Mouse (Mus musculus) heart, postnatal 4 days (tissue): ENCODE data around the gene Nckap5. TPM values are rescaled to one million over a fixed set of nuclear protein-coding genes. Genes with fewer than 3 reads are reported as not detected.
A peak's percentile ranks its signal among the peaks of the same experiment; 100 is the strongest.

Source experiments
- DNase-seq: peaks from one replicate; pipeline ENCODE4 v3.0.0; 2021
- total RNA-seq, 2 experiments: library from RNA; stranded (reverse); gene quantifications; 2 replicates each; pipeline ENCODE4 v1.2.3; 2021

Gene Nckap5
- total RNA-seq, 2 experiments from 2014 or later, result 19.1 to 20.4 TPM

GRCm38 (mm10) chr1:126360111-126360510 lies 470.5 kb downstream of the Nckap5 start:
- no peak for DNase-seq

- peak; percentile 50 for DNase-seq
These were observed 488.8 kb downstream of the Nckap5 start for GRCm38 (mm10) chr1:126341806-126342205.

DNA sequence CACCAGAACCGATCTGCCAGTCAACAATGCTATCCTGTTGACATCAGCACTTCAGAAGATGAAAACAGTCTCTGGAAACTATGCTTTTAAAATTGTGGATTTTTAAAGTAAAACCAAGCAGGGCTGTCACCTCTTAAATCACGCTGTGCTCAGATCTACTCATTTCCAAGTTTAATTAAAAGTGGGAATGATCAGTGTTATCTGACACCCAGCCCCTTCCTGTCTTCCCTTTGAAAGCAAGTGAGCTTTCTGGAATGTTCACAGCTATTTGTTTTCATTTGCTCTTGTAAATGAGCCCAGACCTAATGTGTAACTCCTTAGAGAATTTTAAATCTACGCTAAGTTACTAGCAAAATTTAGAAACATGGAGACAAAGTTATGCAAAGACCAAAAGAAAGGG lies 491.3 kb downstream of the Nckap5 start:
- no peak for DNase-seq

DNA sequence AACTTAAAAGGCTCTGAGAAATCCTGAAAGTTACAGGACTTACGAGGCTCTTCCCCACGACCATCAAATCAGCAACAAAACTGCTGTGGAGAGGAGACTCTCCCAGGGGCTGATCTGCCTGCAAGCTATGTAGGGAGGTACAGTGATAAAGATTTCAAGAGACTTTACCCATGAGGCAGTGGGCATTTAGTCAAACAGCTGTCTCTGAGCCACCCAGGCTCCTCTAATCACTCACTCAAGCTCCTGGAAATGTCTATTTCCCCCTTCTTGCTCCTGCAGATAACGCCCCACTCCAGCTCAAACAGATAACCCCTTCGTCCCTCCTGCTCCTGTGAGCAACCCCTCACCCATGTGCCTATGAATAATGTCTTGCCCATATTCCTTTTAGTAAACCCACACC lies 496.4 kb downstream of the Nckap5 start:
- no peak for DNase-seq

GRCm38 (mm10) chr1:126332026-126332425 lies 498.6 kb downstream of the Nckap5 start:
- no peak for DNase-seq

GRCm38 (mm10) chr1:126320696-126321095 lies 509.9 kb downstream of the Nckap5 start:
- no peak for DNase-seq

DNA sequence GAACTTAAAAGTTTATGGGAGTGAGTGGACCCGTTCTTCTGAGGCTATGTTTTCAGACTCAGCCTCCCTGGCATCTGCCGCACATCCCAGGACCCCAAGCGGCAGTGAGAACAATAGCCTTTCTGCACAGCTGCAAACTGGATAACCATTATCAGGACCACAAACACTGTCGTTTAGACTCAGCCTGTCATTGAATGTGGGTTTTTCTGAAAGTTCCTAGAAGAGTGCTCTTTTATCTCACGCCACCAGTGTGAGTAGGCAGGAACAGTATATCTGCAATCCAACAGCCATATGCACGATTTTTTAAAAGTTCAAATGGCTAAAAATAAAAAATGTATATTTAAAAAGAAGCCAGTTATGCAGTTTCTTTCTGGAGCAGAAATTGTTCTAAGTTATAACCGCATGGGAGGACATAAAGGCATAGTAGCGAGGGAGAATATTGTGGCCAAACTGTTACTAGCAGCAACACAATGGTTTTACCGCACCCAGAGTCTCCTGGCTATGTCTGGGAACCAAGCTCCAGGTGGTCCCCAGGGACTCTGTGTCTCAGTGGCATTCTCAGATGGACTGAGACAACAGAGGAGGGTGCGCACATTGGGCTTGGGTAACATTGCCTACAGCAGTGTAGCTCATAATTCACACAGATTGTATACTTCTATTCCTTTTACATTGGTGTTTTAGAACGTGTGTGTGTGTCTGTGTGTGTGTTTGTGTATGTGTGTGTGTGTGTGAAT lies 512.6 kb downstream of the Nckap5 start:
- no peak for DNase-seq

GRCm38 (mm10) chr1:126317345-126317744 lies 513.3 kb downstream of the Nckap5 start:
- no peak for DNase-seq

GRCm38 (mm10) chr1:126316866-126317265 lies 513.7 kb downstream of the Nckap5 start:
- peak; percentile 45 for DNase-seq

DNA sequence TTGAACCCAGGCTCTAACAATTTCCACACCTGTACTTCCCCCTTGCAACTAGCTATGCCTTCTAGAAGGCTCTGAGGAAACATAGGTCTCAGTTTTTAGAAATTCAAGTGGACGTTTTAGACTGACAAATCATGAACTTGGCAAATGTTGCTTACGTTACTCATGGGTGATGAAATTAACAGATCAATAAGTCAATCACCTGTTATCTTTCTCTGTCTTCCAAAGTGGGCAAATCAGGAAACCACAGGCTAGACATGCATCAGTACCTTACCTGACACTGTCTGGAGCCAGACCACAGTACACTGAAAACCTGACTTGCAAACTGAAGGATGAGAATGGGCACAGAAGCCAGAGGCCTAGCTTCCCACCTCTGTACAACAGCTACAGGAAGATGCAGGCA lies 529.5 kb downstream of the Nckap5 start:
- DNase-seq, result no peak

DNA sequence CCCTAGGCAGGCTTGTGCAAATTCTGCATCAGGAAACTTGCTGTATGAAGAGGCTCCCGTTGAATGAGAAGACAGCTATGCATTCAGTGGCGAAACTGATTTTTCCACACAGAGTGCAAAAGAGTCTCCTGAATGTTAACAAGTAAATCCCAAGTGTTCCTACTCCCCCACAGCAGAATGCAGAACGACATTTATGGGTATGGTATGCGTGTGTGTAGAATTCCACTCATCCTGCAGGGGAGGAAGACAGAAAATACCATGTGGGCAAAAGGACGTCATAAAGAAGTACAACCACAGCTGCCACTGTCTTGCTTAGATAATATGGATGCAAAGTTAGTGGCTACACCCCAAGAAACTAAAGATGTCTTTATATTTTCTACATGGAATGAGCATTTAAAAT lies 565.7 kb downstream of the Nckap5 start:
- DNase-seq, result no peak

- no peak for DNase-seq
These were observed 576.2 kb downstream of the Nckap5 start for GRCm38 (mm10) chr1:126254364-126254763.

DNA sequence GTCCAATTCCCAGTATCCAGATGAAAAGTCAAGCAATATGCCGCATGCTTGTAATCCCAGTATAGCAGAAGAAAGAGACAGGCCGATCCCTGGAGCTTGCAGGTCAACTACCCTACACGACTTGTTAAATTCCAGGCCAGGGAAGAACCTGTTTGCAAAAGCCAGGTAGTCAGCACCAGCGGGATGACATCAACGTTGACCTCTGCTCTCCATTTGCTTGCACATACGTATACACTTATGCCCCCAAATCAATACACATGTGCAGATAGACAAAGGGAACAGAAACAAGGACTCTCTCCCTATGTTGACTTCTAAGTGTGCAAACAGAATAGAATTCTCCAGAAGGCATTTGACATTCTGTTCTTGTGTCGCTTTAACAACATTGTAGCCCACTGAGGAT lies 576.7 kb downstream of the Nckap5 start:
- DNase-seq, result no peak

- peak; percentile 7 for DNase-seq
These were observed 597.4 kb downstream of the Nckap5 start for GRCm38 (mm10) chr1:126233196-126233595.

DNA sequence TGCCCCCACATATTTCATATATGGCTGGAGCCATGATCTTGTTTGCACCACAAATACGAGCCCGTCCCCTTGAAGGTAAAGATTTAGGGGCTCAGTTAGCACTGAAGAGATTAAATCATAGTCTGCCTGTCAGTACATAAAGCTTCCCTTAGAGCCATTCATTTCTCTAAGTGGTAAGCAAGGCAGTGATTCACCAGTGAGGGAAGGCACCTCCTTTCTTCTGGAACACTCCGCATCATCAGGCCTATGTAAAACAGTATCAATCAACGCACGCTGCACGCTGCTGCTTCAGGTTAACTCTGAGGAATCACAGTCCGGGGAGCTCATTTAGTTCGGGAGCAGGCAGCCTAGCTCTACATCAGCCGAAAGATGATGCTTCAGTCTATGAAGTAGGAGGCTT lies 599.4 kb downstream of the Nckap5 start:
- no peak for DNase-seq

- DNase-seq, result no peak
These were observed 620.4 kb downstream of the Nckap5 start for GRCm38 (mm10) chr1:126210212-126210611.

- no peak for DNase-seq
These were observed 620.9 kb downstream of the Nckap5 start for GRCm38 (mm10) chr1:126209743-126210142.

DNA sequence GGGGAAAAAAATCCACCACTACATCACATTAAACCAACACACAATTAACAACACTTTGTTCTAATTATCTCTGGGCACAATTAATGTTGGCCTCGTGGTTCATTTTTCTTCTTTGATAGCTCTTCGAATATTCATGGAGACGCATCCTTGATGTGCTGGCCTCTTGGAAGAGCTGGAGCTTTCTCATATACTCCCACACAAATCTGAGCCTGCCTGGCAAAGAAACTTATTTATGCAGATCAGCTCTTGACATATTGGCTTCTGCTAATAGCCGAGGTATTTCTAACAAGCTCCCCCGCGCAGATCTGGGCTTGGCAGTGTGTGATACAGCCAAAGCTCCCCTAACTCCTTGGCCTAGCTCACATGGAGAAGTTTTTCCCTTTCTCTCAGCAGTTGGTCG lies 621.5 kb downstream of the Nckap5 start:
- no peak for DNase-seq

- no peak for DNase-seq
These were observed 633.7 kb downstream of the Nckap5 start for GRCm38 (mm10) chr1:126196937-126197336.

- no peak for DNase-seq
These were observed 640.2 kb downstream of the Nckap5 start for GRCm38 (mm10) chr1:126190353-126190752.

- DNase-seq, result no peak
These were observed 646.8 kb downstream of the Nckap5 start for GRCm38 (mm10) chr1:126183751-126184150.

- DNase-seq, result no peak
These were observed 662.0 kb downstream of the Nckap5 start for GRCm38 (mm10) chr1:126168579-126168978.

DNA sequence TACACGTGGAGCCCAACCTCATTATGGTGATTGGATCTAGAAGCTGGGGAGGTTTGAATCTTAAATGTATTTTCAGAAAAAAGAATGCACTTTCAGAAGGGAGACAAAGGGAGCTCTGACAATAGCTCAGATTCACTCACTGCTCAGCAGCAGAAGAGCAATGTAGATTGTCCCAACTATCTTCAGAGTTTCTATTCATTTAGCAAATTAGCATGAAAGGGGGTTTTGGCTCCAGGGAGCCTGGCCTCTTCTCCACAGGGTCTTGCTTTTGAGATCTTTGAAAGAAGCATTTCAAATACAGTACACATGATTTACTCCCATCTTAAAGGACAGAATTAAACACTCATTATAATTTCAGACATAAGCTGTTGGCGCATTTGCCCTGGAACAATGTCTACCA lies 662.5 kb downstream of the Nckap5 start:
- no peak for DNase-seq

DNA sequence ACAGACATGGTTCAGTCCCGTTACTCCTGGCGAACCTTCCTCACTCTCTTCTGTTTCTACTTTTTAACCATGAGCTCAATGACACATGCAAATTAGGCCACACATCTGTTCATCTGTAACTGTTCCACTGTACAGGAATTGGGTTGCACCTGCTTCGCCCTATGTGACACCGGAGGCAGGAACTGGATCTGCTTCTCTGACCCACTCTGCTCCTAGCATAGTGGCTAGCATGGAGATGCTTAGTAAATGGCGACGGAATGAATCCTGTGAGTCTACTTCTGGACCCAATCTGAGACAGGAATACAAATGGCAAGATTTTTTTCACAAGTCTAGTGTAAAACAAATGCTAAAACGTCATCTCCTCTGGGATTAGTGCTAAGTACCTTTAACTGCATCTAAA lies 663.1 kb downstream of the Nckap5 start:
- DNase-seq, result no peak

DNA sequence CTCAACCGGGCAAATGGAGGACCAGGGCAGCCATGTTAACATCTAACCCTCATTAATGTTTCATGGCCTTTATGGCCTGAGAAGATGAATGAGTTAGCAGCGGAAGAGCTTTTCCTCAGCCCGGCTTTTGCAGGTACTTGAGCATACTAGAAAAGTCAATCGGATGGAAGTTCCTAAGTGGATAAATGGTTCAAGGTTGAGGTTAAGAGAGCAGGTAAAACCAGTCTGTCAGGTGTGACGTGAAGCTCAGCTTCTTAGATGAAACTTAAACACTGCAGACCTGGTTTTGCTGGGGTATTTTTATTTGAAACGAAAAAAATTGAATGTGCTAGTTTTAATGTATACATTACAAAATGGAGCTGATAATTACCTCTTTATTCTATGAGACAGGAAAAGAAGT lies 671.3 kb downstream of the Nckap5 start:
- DNase-seq, result no peak
